Mouse (Mus musculus): ENCODE results near the gene Ifnar2. TPM values are rescaled to one million over a fixed set of nuclear protein-coding genes. Genes with fewer than 3 reads are reported as not detected.

Ifnar2 gene
- total RNA-seq, 2 experiments from 2014 or later, result 26.1 to 31.4 TPM

DNA sequence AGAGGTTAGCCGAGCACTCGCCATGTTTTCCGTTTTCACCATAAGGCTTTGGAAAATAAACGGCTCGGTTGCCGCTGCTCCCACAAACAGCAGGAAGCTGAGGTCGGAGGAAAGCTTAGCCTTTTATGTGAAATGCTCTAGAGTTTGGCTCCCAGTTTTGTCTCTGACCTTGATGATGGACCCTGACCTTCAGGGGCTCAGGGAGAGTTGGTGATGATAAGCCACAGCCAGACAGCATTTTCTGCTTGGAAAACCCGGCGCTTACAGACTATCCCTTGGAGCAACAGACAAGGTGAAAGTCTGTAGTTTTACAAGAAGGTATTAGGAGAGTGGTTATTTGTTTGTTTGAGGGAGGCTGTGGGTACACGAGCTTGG is 15.1 kb upstream of the Ifnar2 start:
- DNase-seq (ENCODE audit: low spot score in 2 of 2), result no peak

DNA sequence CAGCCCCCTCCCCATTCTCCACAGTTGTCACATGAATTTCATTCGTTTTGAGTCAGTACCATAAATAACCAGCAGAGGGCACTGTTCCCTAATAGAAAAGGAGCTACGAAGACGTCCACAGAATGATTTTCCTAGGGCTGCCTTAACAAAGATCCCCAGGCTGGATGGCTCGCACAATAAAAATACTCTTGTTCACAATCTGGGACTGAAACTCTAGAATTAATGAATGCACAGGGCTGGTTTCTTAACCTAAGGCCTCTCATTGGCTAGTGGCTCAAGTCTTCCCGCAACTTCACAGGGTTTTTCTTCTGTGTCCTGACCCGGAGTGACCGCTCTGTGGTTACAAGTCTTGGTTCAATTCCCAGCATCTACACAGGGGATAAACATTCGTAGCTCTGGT is 14.0 kb upstream of the Ifnar2 start:
- no peak for DNase-seq (ENCODE audit: low spot score in 2 of 2)

- no peak for DNase-seq (ENCODE audit: low spot score in 2 of 2)
These were observed 13.1 kb upstream of the Ifnar2 start for GRCm38 (mm10) chr16:91359531-91359930.

- no peak for DNase-seq (ENCODE audit: low spot score in 2 of 2)
These were observed 12.4 kb upstream of the Ifnar2 start for GRCm38 (mm10) chr16:91360162-91360561.

GRCm38 (mm10) chr16:91362006-91362405 is 10.6 kb upstream of the Ifnar2 start:
- no peak for DNase-seq (ENCODE audit: low spot score in 2 of 2)

DNA sequence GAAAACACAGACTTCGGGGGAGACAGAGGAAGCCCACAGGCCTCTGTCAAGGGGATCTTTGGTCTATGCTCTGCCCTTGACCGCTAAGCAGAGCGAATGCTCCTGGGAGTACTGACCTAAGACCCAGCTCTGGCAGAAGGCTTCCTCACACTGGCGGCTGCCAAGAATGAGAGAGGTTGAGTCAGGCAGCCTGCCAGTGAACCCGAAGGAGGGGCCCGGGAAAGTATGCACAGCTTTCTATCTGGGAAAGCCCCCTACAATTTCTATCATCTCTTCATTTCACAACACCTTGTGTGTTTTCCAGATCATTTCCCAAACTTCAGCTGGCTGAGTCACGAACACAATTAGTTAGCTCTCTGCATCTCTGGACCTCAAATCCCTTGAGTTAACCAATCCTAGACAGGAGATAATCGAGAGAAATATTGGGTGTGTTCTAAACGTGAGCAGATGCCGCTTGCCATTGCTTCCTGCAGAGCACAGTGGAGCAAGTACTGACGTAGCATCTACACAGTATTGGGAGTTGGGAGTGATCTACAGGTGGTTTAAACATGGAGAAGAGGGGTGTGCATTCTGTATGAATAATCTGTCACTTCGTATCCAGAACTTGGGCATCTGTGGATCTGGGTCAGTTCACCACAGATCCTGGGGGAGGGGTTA is 9.8 kb upstream of the Ifnar2 start:
- DNase-seq (ENCODE audit: low spot score in 2 of 2), result peak in 1 of 2 experiments; percentile 49

GRCm38 (mm10) chr16:91363483-91363882 is 9.1 kb upstream of the Ifnar2 start:
- peak in 1 of 2 experiments; percentile 38 for DNase-seq (ENCODE audit: low spot score in 2 of 2)

- no peak for DNase-seq (ENCODE audit: low spot score in 2 of 2)
These were observed 6.0 kb upstream of the Ifnar2 start for GRCm38 (mm10) chr16:91366567-91366966.

- DNase-seq (ENCODE audit: low spot score in 2 of 2), result no peak
These were observed 5.5 kb upstream of the Ifnar2 start for GRCm38 (mm10) chr16:91367066-91367465.

GRCm38 (mm10) chr16:91373473-91374252 is 1.1 kb downstream of the Ifnar2 start:
- no peak for DNase-seq (ENCODE audit: low spot score in 2 of 2)

- no peak for DNase-seq (ENCODE audit: low spot score in 2 of 2)
These were observed 1.7 kb downstream of the Ifnar2 start for GRCm38 (mm10) chr16:91374253-91374634.

GRCm38 (mm10) chr16:91376701-91377100 is 4.1 kb downstream of the Ifnar2 start:
- no peak for DNase-seq (ENCODE audit: low spot score in 2 of 2)

- no peak for DNase-seq (ENCODE audit: low spot score in 2 of 2)
These were observed 5.9 kb downstream of the Ifnar2 start for GRCm38 (mm10) chr16:91378431-91378986.

GRCm38 (mm10) chr16:91378991-91379390 is 6.4 kb downstream of the Ifnar2 start:
- DNase-seq (ENCODE audit: low spot score in 2 of 2), result no peak

GRCm38 (mm10) chr16:91379412-91379811 is 6.8 kb downstream of the Ifnar2 start:
- DNase-seq (ENCODE audit: low spot score in 2 of 2), result no peak

- DNase-seq (ENCODE audit: low spot score in 2 of 2), result no peak
These were observed 7.6 kb downstream of the Ifnar2 start for GRCm38 (mm10) chr16:91380151-91380550.

GRCm38 (mm10) chr16:91381606-91382005 is 9.0 kb downstream of the Ifnar2 start:
- no peak for DNase-seq (ENCODE audit: low spot score in 2 of 2)

DNA sequence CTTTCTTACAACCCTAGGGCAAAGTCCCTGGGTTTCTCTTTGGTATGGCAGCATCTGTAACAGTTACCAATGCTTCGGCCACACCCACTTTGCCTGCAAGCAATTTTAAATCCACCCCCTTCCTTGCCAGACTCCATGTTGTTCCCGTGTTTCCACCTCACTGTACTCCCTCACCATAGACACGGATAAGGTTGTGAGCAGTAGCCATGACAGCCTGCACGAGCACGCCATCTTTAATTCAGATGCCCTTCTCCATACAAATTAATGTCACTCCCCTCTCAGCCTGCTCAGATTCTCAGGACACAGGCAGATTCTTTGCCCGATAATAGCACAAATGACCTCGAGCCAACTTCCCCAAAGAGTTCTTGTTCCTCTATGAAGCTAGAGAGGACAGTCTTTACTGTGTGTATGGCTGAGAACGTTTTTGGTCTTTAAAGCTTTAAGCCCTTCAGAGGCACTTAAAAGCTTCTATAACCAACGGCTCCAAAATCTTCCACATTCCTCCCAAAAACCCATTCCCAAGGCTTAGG is 9.7 kb downstream of the Ifnar2 start:
- no peak for DNase-seq (ENCODE audit: low spot score in 2 of 2)

DNA sequence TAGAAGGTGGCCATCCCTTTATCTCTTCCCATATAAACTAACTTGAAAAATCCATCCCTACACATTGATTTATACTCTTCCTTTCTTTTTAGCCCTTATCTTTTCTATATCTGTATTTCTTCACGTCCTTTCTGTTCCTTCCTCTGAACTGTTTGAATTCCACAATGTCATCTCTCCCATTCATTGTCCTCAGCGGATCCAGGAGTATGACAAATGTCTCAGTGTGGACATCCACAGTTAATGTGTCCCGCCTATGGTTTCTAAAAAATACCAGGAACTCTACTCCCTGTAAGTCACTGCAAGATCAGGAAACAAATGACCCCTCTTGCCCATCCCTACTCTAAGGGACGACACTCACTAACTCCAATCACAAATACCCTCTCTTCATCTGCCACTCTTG is 11.6 kb downstream of the Ifnar2 start:
- DNase-seq (ENCODE audit: low spot score in 2 of 2), result no peak

DNA sequence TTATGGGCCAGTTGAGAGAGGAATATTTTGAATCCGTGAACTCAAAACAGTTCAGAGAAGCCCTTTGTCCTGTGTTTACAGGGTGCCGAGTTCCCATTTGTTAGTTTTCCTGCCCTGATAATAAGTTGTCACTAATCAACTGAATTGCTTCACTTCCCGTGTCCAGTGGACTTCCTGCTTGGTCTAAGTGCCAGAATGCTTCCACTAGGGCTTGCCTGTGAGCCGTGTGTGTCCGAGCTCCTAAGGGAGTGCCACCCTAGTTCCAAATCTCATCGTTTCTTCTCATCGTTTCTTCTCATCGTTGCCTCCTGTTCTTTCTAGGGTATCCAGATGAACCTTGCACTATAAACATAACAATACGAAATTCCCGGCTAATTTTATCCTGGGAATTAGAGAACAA is 13.0 kb downstream of the Ifnar2 start:
- DNase-seq (ENCODE audit: low spot score in 2 of 2), result no peak

DNA sequence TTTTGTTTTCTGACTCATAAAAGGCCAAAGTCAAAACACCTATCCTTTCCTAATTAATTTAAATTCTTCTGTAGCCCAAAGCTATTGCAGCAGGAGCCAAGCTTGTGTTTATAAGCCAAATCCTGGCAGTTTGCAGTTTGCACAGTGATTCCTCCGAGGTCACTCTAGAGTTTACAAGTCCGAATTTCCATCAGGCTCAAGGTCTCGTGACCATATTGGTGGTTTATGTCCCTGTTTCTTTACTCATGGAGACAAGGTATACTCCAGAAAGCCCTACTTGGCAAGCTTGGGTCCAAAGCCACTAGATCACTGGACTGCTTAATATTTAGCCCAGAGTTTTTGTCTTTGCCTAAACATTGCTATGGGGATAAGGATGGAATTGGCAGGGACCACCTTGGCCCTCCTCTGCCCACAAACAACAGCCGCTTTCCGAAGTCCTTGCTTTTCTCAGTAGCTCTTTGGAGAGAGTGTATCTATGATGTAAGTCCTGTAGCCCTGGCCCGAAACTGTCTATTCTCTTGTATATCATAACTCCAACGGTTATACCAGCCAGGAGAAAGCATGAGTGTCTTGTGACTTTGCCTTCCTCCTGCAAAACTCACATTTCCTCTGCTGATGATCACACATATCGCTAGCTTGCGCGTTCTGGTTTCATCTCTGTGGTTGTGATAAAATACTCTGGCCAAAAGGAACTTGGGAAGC is 14.0 kb downstream of the Ifnar2 start:
- DNase-seq (ENCODE audit: low spot score in 2 of 2), result no peak

- DNase-seq (ENCODE audit: low spot score in 2 of 2), result no peak
These were observed 14.5 kb downstream of the Ifnar2 start for GRCm38 (mm10) chr16:91387121-91387486.

Measured in gastrocnemius, postnatal 4 days (tissue).